Mouse (Mus musculus) MEL (cell line): ENCODE results near the gene Ccdc12. TPM values are rescaled to one million over a fixed set of nuclear protein-coding genes. Genes with fewer than 3 reads are reported as not detected.

ENCODE experiments used
- DNase-seq: peaks from one replicate; pipeline ENCODE4 v3.0.0; 2011; ENCODE audit warnings: low read depth, low spot score
- H3K27ac ChIP-seq: 2 replicates; pipeline ENCODE4 v1.5.1; 2012; ENCODE audit warnings: low read depth, mild to moderate bottlenecking, control low read depth, low read length, moderate library complexity; ENCODE audit not compliant: control insufficient read depth
- H3K27me3 ChIP-seq, 2 experiments: fragments of 150-350 bp in 1 of 2; sonication (generic) in 1 of 2; 2 replicates each; pipeline ENCODE4 v1.6.1; 2012; ENCODE audit warnings: low read length in 2 of 2, mild to moderate bottlenecking in 2 of 2, improper control_type of control experiment in 1 of 2, moderate library complexity in 1 of 2; ENCODE audit not compliant: insufficient read depth in 2 of 2, control insufficient read depth in 1 of 2
- H3K36me3 ChIP-seq, 2 experiments: 2 replicates each; pipeline ENCODE4 v1.6.1; 2012 to 2014; ENCODE audit warnings: low read length in 2 of 2, improper control_type of control experiment in 1 of 2, inconsistent platforms in 1 of 2, mild to moderate bottlenecking in 1 of 2; ENCODE audit not compliant: insufficient read depth in 2 of 2, control insufficient read depth in 1 of 2
- H3K4me1 ChIP-seq, 2 experiments: fragments of 150-350 bp in 1 of 2; sonication (generic) in 1 of 2; 2 replicates each; pipeline ENCODE4 v1.6.1; 2012; ENCODE audit warnings: low read length in 2 of 2, improper control_type of control experiment in 1 of 2, mild to moderate bottlenecking in 1 of 2; ENCODE audit not compliant: insufficient read depth in 2 of 2, control insufficient read depth in 1 of 2
- H3K4me3 ChIP-seq, 2 experiments: fragments of 150-350 bp in 1 of 2; sonication (generic) in 1 of 2; 2 replicates each; pipeline ENCODE4 v1.5.1; 2012; ENCODE audit warnings: low read depth in 2 of 2, low read length in 2 of 2, mild to moderate bottlenecking in 2 of 2, moderate library complexity in 2 of 2, control low read depth in 1 of 2, improper control_type of control experiment in 1 of 2; ENCODE audit not compliant: control insufficient read depth in 1 of 2, insufficient read depth in 1 of 2
- H3K79me2 ChIP-seq: 2 replicates; pipeline ENCODE4 v1.6.1; 2012; ENCODE audit warnings: mild to moderate bottlenecking, low read length, moderate library complexity; ENCODE audit not compliant: control insufficient read depth, poor library complexity, insufficient read depth
- H3K9ac ChIP-seq: 2 replicates; pipeline ENCODE4 v1.6.1; 2012; ENCODE audit warnings: low read depth, mild to moderate bottlenecking, control low read depth, low read length, moderate library complexity; ENCODE audit not compliant: control insufficient read depth, poor library complexity, severe bottlenecking
- H3K9me3 ChIP-seq: fragments of 150-350 bp; sonication (generic); replicated peaks from 2 replicates; pipeline ENCODE4 v1.6.1; 2012; ENCODE audit warnings: mild to moderate bottlenecking, low read length, improper control_type of control experiment, moderate library complexity; ENCODE audit not compliant: insufficient read depth
- CHD1 ChIP-seq: IDR thresholded peaks from 2 replicates; pipeline ENCODE4 v1.6.1; 2012; ENCODE audit warnings: low read depth, mild to moderate bottlenecking, inconsistent platforms, low read length, improper control_type of control experiment
- CTCF ChIP-seq, 3 experiments: IDR thresholded peaks in 2 of 3; conservative IDR thresholded peaks in 1 of 3; 2 replicates each; pipeline ENCODE4 v1.5.1; 2011 to 2012; ENCODE audit warnings: low read length in 3 of 3, low read depth in 2 of 3, mild to moderate bottlenecking in 2 of 3, improper control_type of control experiment in 1 of 3, inconsistent platforms in 1 of 3, mixed read lengths in 1 of 3, moderate library complexity in 1 of 3; ENCODE audit not compliant: control insufficient read depth in 1 of 3, insufficient read depth in 1 of 3, poor library complexity in 1 of 3, severe bottlenecking in 1 of 3
- E2F4 ChIP-seq: IDR thresholded peaks from 2 replicates; pipeline ENCODE4 v1.6.1; 2011; ENCODE audit warnings: low read depth, low read length, improper control_type of control experiment, borderline replicate concordance
- ETS1 ChIP-seq: IDR thresholded peaks from 2 replicates; pipeline ENCODE4 v1.6.1; 2012; ENCODE audit warnings: low read depth, mild to moderate bottlenecking, inconsistent platforms, low read length, improper control_type of control experiment, moderate library complexity
- HCFC1 ChIP-seq: IDR thresholded peaks from 2 replicates; pipeline ENCODE4 v1.6.1; 2012; ENCODE audit warnings: low read depth, mild to moderate bottlenecking, inconsistent platforms, low read length, improper control_type of control experiment, moderate library complexity
- JUND ChIP-seq: IDR thresholded peaks from 2 replicates; pipeline ENCODE4 v1.6.1; 2011; ENCODE audit warnings: low read depth, mild to moderate bottlenecking, improper control_type of control experiment, low read length
- MAX ChIP-seq: IDR thresholded peaks from 2 replicates; pipeline ENCODE4 v1.6.1; 2011; ENCODE audit warnings: low read length, improper control_type of control experiment
- MYB ChIP-seq: IDR thresholded peaks from 2 replicates; pipeline ENCODE4 v1.6.1; 2011; ENCODE audit warnings: mild to moderate bottlenecking, low read depth, low read length, improper control_type of control experiment
- POLR2A ChIP-seq, 2 experiments: IDR thresholded peaks; 2 replicates each; pipeline ENCODE4 v1.6.1; 2011 to 2012; ENCODE audit warnings: low read length in 2 of 2, mild to moderate bottlenecking in 2 of 2, control low read depth in 1 of 2, improper control_type of control experiment in 1 of 2, low read depth in 1 of 2, moderate library complexity in 1 of 2; ENCODE audit not compliant: control insufficient read depth in 1 of 2, insufficient read depth in 1 of 2, poor library complexity in 1 of 2
- POLR2AphosphoS2 ChIP-seq: IDR thresholded peaks from 2 replicates; pipeline ENCODE4 v1.6.1; 2011; ENCODE audit warnings: low read length, improper control_type of control experiment
- POLR2AphosphoS5 ChIP-seq: IDR thresholded peaks from 2 replicates; pipeline ENCODE4 v1.6.1; 2012; ENCODE audit warnings: low read depth, borderline replicate concordance, mild to moderate bottlenecking, inconsistent platforms, low read length, moderate library complexity, mixed read lengths
- RAD21 ChIP-seq: IDR thresholded peaks from 2 replicates; pipeline ENCODE4 v1.6.1; 2011; ENCODE audit warnings: mild to moderate bottlenecking, low read depth, low read length, improper control_type of control experiment
- RCOR1 ChIP-seq: IDR thresholded peaks from 2 replicates; pipeline ENCODE4 v1.6.1; 2012; ENCODE audit warnings: low read depth, mild to moderate bottlenecking, inconsistent platforms, low read length, improper control_type of control experiment
- SIN3A ChIP-seq: IDR thresholded peaks from 2 replicates; pipeline ENCODE4 v1.6.1; 2012; ENCODE audit warnings: low read length, improper control_type of control experiment, inconsistent platforms
- SMC3 ChIP-seq: IDR thresholded peaks from 2 replicates; pipeline ENCODE4 v1.6.1; 2011; ENCODE audit warnings: low read depth, low read length, improper control_type of control experiment
- USF1 ChIP-seq: IDR thresholded peaks from 2 replicates; pipeline ENCODE4 v1.6.1; 2014; ENCODE audit warnings: low read depth, mild to moderate bottlenecking, inconsistent platforms, low read length, improper control_type of control experiment, moderate library complexity
- USF2 ChIP-seq, 2 experiments: IDR thresholded peaks; 2 replicates each; pipeline ENCODE4 v1.6.1; 2011 to 2012; ENCODE audit warnings: improper control_type of control experiment in 2 of 2, low read length in 2 of 2, borderline replicate concordance in 1 of 2, inconsistent platforms in 1 of 2, low read depth in 1 of 2, mild to moderate bottlenecking in 1 of 2; ENCODE audit not compliant: insufficient read depth in 1 of 2
- ZC3H11A ChIP-seq: IDR thresholded peaks from 2 replicates; pipeline ENCODE4 v1.6.1; 2012; ENCODE audit warnings: low read depth, mild to moderate bottlenecking, inconsistent platforms, low read length, improper control_type of control experiment
- ZKSCAN1 ChIP-seq: IDR thresholded peaks from 2 replicates; pipeline ENCODE4 v1.6.1; 2012; ENCODE audit warnings: low read depth, mild to moderate bottlenecking, inconsistent platforms, low read length, improper control_type of control experiment, moderate library complexity
- ZMIZ1 ChIP-seq: IDR thresholded peaks from 2 replicates; pipeline ENCODE4 v1.6.1; 2012; ENCODE audit warnings: low read depth, mild to moderate bottlenecking, inconsistent platforms, low read length, improper control_type of control experiment, moderate library complexity
- ZNF384 ChIP-seq: IDR thresholded peaks from 2 replicates; pipeline ENCODE4 v1.6.1; 2012; ENCODE audit warnings: low read depth, mild to moderate bottlenecking, inconsistent platforms, low read length, improper control_type of control experiment
- polyA plus RNA-seq, 2 experiments: library from polyadenylated mRNA; stranded (reverse) in 1 of 2; unstranded in 1 of 2; fragments of >175 nt in 1 of 2; fragments of >200 nt in 1 of 2; gene quantifications; 2 replicates each; pipeline versions ENCODE4 v1.2.1 to v1.2.4; 2012; ENCODE audit warnings: low replicate concordance in 2 of 2, low read depth in 1 of 2; ENCODE audit not compliant: insufficient read length in 2 of 2, insufficient read depth in 1 of 2, missing spikeins in 1 of 2
- total RNA-seq: library from RNA; depleted of rRNA; stranded (reverse); fragments of 300-350 nt; gene quantifications from 2 replicates; pipeline ENCODE4 v1.2.3, GENCODE M21; 2012

The Ccdc12 gene
- total and polyA plus RNA-seq, 3 experiments, result 112 to 129 TPM; not detected in 1

GRCm38 (mm10) chr9:110734154-110734553 is 77.9 kb downstream of the Ccdc12 start:
- no peak for DNase-seq
- H3K4me3 ChIP-seq, result no peak overlapping the region
- 0 out of 4 replicates have a peak, but pooled peaks cover 0 to 4% of the 10 kb centered on the region in 2 experiments for H3K4me1 ChIP-seq
- H3K9me3 ChIP-seq, result no peaks in the 10 kb centered on the region
- H3K36me3 ChIP-seq, result no peaks in the 10 kb centered on the region
- H3K27me3 ChIP-seq, result no peaks in the 10 kb centered on the region
- H3K9ac ChIP-seq, result no peak overlapping the region
- no peak for TF ChIP-seq ZKSCAN1
- no peak for TF ChIP-seq POLR2A (IDR thresholded peaks at IDR 0.05; ENCODE audit: control insufficient read depth in 1 of 2, insufficient read depth in 1 of 2, low read depth in 1 of 2, low read length in 2 of 2, poor library complexity in 1 of 2)
- TF ChIP-seq USF1, result no peak
- no peak for TF ChIP-seq E2F4
- TF ChIP-seq RCOR1, result no peak
- TF ChIP-seq MAX, result no peak
- no peak for TF ChIP-seq MYB
- no peak for TF ChIP-seq POLR2AphosphoS5
- no peak for TF ChIP-seq HCFC1
- TF ChIP-seq CHD1, result no peak
- no peak for TF ChIP-seq USF2 (IDR thresholded peaks at IDR 0.05; ENCODE audit: borderline replicate concordance in 1 of 2, insufficient read depth in 1 of 2, low read depth in 1 of 2, low read length in 2 of 2)
- no peak for TF ChIP-seq ZC3H11A
- no peak overlapping the region for H3K27ac ChIP-seq
- H3K79me2 ChIP-seq, result no peaks in the 10 kb centered on the region

GRCm38 (mm10) chr9:110736362-110736761 is 80.1 kb downstream of the Ccdc12 start:
- no peaks in the 10 kb centered on the region for H3K36me3 ChIP-seq
- no peaks in the 10 kb centered on the region for H3K27me3 ChIP-seq
- no peak for DNase-seq
- H3K4me1 ChIP-seq, result 0 out of 4 replicates have a peak, but pooled peaks cover 0 to 4% of the 10 kb centered on the region in 2 experiments
- no peak overlapping the region for H3K27ac ChIP-seq
- no peaks in the 10 kb centered on the region for H3K9me3 ChIP-seq
- no peaks in the 10 kb centered on the region for H3K79me2 ChIP-seq
- TF ChIP-seq USF2 (IDR thresholded peaks at IDR 0.05; ENCODE audit: borderline replicate concordance in 1 of 2, insufficient read depth in 1 of 2, low read depth in 1 of 2, low read length in 2 of 2) (no peak), POLR2AphosphoS2 (no peak), ZMIZ1 (no peak), MYB (no peak), JUND (no peak), USF1 (no peak)
- no peak overlapping the region for H3K4me3 ChIP-seq
- no peak overlapping the region for H3K9ac ChIP-seq

GRCm38 (mm10) chr9:110738054-110738453 is 81.8 kb downstream of the Ccdc12 start:
- H3K9ac ChIP-seq, result no peak overlapping the region
- no peak overlapping the region for H3K4me3 ChIP-seq
- no peaks in the 10 kb centered on the region for H3K9me3 ChIP-seq
- no peaks in the 10 kb centered on the region for H3K79me2 ChIP-seq
- DNase-seq, result peak; percentile 42
- no peak overlapping the region for H3K27ac ChIP-seq
- H3K4me1 ChIP-seq, result 0 out of 4 replicates have a peak, but pooled peaks cover 0 to 4% of the 10 kb centered on the region in 2 experiments
- TF ChIP-seq CTCF (IDR thresholded peaks at IDR 0.05 in 2 of 3, conservative IDR thresholded peaks at IDR 0.05 in 1 of 3; ENCODE audit: control insufficient read depth in 1 of 3, insufficient read depth in 1 of 3, low read depth in 2 of 3, low read length in 3 of 3, poor library complexity in 1 of 3, severe bottlenecking in 1 of 3) (peak; percentile 35 to 65 (median 60)), ETS1 (no peak), USF1 (no peak), ZNF384 (0 out of 2 replicates have a peak, but pooled peaks have one; percentile 16), RAD21 (peak; percentile 47), RCOR1 (no peak), POLR2AphosphoS2 (no peak), SMC3 (peak; percentile 56), SIN3A (no peak)
- H3K36me3 ChIP-seq, result no peaks in the 10 kb centered on the region
- no peaks in the 10 kb centered on the region for H3K27me3 ChIP-seq
